Mouse (Mus musculus): ENCODE measurements around the gene Smg6. TPM values are rescaled to one million over a fixed set of nuclear protein-coding genes. Genes with fewer than 3 reads are reported as not detected.
A peak's percentile ranks its signal among the peaks of the same experiment; 100 is the strongest.

The Smg6 gene
- polyA plus RNA-seq, 1 experiment, result 25.3 TPM

- Histone ChIP-seq H3K36me3 (ENCODE audit: control insufficient read depth, insufficient read depth, low read length, poor library complexity, severe bottlenecking) (peaks cover 20% of the 10 kb centered on the region), H3K9me3 (replicated peaks; ENCODE audit: control insufficient read depth, insufficient read depth, low read length, poor library complexity, severe bottlenecking) (peaks cover 9% of the 10 kb centered on the region; the same call in 1 of the 2 replicates), H3K4me1 (ENCODE audit: control insufficient read depth, insufficient read depth, low read length) (no peaks in the 10 kb centered on the region), H3K9ac (ENCODE audit: low read depth, poor library complexity, severe bottlenecking) (peak overlapping the region; percentile 75), H3K4me3 (ENCODE audit: low read depth, low read length) (peak overlapping the region; percentile 90), H3K27me3 (ENCODE audit: control insufficient read depth, insufficient read depth, low read length, poor library complexity, severe bottlenecking) (no peaks in the 10 kb centered on the region), H3K27ac (ENCODE audit: insufficient read depth, low read length) (peak overlapping the region; percentile 23; the same call in 1 of the 2 replicates)
- no peak for TF ChIP-seq POLR2A (IDR thresholded peaks at IDR 0.05; ENCODE audit: insufficient read depth, low read length)
- peak; percentile 11 for TF ChIP-seq CTCF (IDR thresholded peaks at IDR 0.05; ENCODE audit: low read depth, low read length)
- TF ChIP-seq EP300 (IDR thresholded peaks at IDR 0.05; ENCODE audit: insufficient read depth, low read depth, low read length), result no peak
These were observed 29.4 kb upstream of the Smg6 start for GRCm38 (mm10) chr11:74895980-74896900.

DNA sequence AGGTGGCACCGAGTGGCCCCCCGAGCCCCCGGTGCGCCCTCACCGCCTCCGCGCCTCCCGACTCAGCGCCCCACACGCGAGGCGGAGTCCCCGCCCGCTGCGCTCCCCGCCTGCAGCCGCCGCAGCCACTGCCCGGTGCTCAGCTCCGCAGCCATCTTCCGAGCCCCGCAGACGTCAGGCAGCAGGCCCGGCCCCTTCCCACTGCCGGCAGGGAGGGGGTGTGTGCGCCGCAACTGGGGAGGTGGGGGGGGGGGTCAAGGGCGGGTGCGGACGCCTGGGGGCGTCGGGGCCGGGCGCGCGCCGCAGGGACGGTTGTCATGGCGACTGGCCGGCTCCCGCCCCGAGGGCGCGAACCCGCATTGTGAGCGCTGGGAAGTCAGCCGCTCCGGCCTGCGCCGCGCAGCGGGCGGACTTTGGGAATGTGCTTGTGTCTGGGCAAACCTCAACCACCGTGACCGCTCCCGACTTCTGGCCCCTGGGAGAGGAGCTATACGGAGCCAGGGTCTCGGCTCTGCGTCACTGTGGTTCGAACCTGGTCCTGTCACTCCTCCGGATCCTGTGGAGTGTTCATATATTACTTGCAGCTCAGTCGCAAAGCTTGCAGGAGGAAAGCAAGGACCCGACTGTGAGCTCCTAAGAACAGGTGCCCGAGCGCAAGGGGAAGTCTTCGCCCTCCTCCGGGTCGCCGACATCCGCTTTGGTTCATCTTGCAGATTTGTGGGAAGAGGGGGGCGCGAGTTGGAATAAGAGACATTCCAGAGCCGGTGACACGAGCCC lies 28.5 kb upstream of the Smg6 start, which contains the start of gene Sgsm2:
Gene Sgsm2 (minus strand): TSS at position 160 of the 777 bp plus-strand sequence.
- H3K27me3 ChIP-seq (ENCODE audit: control insufficient read depth, insufficient read depth, low read length, poor library complexity, severe bottlenecking), result no peaks in the 10 kb centered on the region
- peak within 1 kb of the TSS; percentile 48 for H3K27ac ChIP-seq (ENCODE audit: insufficient read depth, low read length)
- TF ChIP-seq CTCF (IDR thresholded peaks at IDR 0.05; ENCODE audit: low read depth, low read length) (no peak), EP300 (IDR thresholded peaks at IDR 0.05; ENCODE audit: insufficient read depth, low read depth, low read length) (no peak), POLR2A (IDR thresholded peaks at IDR 0.05; ENCODE audit: insufficient read depth, low read length) (no peak)
- peak within 1 kb of the TSS; percentile 75 for H3K9ac ChIP-seq (ENCODE audit: low read depth, poor library complexity, severe bottlenecking)
- peaks cover 29% of the 10 kb centered on the region for H3K36me3 ChIP-seq (ENCODE audit: control insufficient read depth, insufficient read depth, low read length, poor library complexity, severe bottlenecking)
- H3K4me3 ChIP-seq (ENCODE audit: low read depth, low read length), result peak within 1 kb of the TSS; percentile 90
- peaks cover 3% of the 10 kb centered on the region; the same call in 1 of the 2 replicates for H3K9me3 ChIP-seq (replicated peaks; ENCODE audit: control insufficient read depth, insufficient read depth, low read length, poor library complexity, severe bottlenecking)
- H3K4me1 ChIP-seq (ENCODE audit: control insufficient read depth, insufficient read depth, low read length), result no peaks in the 10 kb centered on the region

DNA sequence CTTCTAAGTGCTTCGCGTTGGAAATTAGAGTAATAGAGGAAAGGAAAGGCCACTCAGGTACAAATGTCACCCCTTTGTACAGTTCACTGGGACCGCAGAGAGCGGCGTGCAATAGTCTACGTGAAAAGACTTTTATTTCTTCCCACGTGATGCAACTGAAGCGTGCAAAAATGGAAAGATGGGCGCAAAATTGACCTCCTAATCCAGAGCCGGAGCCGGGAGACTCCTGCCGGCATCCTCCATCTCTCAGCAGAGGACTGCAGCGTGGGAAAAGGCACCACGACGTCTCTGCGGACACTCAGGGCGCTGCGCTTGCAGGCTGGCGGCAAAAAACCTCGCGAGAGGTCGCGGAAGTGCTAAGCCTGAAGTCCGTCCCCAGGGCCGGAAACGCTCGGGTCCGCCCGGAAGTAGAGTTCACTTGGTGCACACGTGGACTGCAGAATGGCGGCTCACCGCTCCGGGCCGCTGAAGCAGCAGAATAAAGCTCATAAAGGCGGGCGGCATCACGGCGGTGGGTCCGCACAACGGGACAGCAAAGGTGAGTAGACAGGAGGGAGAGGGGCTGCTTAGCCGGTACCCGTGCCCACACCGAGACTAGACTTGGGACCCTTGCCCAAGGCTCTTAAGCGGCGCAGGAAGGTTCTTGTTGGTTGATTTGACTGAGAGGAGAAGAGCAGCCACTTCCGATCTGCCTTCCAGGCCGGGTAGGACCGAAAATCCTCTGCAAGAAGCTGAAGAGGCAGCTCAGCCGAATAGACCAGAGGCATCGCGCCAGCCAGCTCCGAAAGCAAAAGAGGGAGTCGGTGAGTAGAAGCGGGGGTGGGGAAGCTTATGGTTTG lies 27.7 kb upstream of the Smg6 start, which contains the start of gene Tsr1:
Gene Tsr1 (plus strand): TSS at position 394 of the 839 bp plus-strand sequence.
- H3K27ac ChIP-seq (ENCODE audit: insufficient read depth, low read length), result peak within 1 kb of the TSS; percentile 48
- peaks cover 35% of the 10 kb centered on the region for H3K36me3 ChIP-seq (ENCODE audit: control insufficient read depth, insufficient read depth, low read length, poor library complexity, severe bottlenecking)
- H3K4me1 ChIP-seq (ENCODE audit: control insufficient read depth, insufficient read depth, low read length), result no peaks in the 10 kb centered on the region
- peak within 1 kb of the TSS; percentile 75 for H3K9ac ChIP-seq (ENCODE audit: low read depth, poor library complexity, severe bottlenecking)
- H3K9me3 ChIP-seq (replicated peaks; ENCODE audit: control insufficient read depth, insufficient read depth, low read length, poor library complexity, severe bottlenecking), result no peaks in the 10 kb centered on the region
- TF ChIP-seq EP300 (IDR thresholded peaks at IDR 0.05; ENCODE audit: insufficient read depth, low read depth, low read length), result no peak
- TF ChIP-seq POLR2A (IDR thresholded peaks at IDR 0.05; ENCODE audit: insufficient read depth, low read length), result peak; percentile 79
- no peaks in the 10 kb centered on the region for H3K27me3 ChIP-seq (ENCODE audit: control insufficient read depth, insufficient read depth, low read length, poor library complexity, severe bottlenecking)
- peak within 1 kb of the TSS; percentile 90 for H3K4me3 ChIP-seq (ENCODE audit: low read depth, low read length)

DNA sequence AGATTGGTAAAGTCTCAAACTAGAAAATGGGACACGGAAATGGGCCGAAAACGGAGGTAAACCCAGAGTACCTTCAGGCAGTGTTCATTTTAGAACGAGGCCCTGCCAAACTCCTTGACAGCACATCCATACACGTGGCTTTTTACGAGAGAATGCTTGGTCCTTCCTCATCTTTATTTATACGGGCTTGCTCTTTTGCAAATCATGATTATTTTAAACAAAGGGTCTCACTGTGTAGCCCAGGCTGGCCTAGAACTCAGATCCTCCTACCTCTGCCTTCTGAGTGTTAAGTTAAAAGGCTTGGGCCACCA lies 27.2 kb upstream of the Smg6 start:
- no peaks in the 10 kb centered on the region for H3K4me1 ChIP-seq (ENCODE audit: control insufficient read depth, insufficient read depth, low read length)
- no peak for TF ChIP-seq POLR2A (IDR thresholded peaks at IDR 0.05; ENCODE audit: insufficient read depth, low read length)
- no peak for TF ChIP-seq CTCF (IDR thresholded peaks at IDR 0.05; ENCODE audit: low read depth, low read length)
- no peak for TF ChIP-seq EP300 (IDR thresholded peaks at IDR 0.05; ENCODE audit: insufficient read depth, low read depth, low read length)
- H3K4me3 ChIP-seq (ENCODE audit: low read depth, low read length), result peak overlapping the region; percentile 82
- peak overlapping the region; percentile 75 for H3K9ac ChIP-seq (ENCODE audit: low read depth, poor library complexity, severe bottlenecking)
- H3K9me3 ChIP-seq (replicated peaks; ENCODE audit: control insufficient read depth, insufficient read depth, low read length, poor library complexity, severe bottlenecking), result no peaks in the 10 kb centered on the region
- H3K27me3 ChIP-seq (ENCODE audit: control insufficient read depth, insufficient read depth, low read length, poor library complexity, severe bottlenecking), result no peaks in the 10 kb centered on the region
- H3K36me3 ChIP-seq (ENCODE audit: control insufficient read depth, insufficient read depth, low read length, poor library complexity, severe bottlenecking), result peaks cover 41% of the 10 kb centered on the region
- H3K27ac ChIP-seq (ENCODE audit: insufficient read depth, low read length), result no peak overlapping the region

GRCm38 (mm10) chr11:74901555-74901954 lies 24.1 kb upstream of the Smg6 start:
- no peak overlapping the region for H3K9ac ChIP-seq (ENCODE audit: low read depth, poor library complexity, severe bottlenecking)
- H3K27ac ChIP-seq (ENCODE audit: insufficient read depth, low read length), result no peak overlapping the region
- TF ChIP-seq POLR2A (IDR thresholded peaks at IDR 0.05; ENCODE audit: insufficient read depth, low read length) (no peak), CTCF (IDR thresholded peaks at IDR 0.05; ENCODE audit: low read depth, low read length) (no peak), EP300 (IDR thresholded peaks at IDR 0.05; ENCODE audit: insufficient read depth, low read depth, low read length) (no peak)
- H3K4me3 ChIP-seq (ENCODE audit: low read depth, low read length), result no peak overlapping the region
- H3K36me3 ChIP-seq (ENCODE audit: control insufficient read depth, insufficient read depth, low read length, poor library complexity, severe bottlenecking), result peaks cover 72% of the 10 kb centered on the region
- no peaks in the 10 kb centered on the region for H3K4me1 ChIP-seq (ENCODE audit: control insufficient read depth, insufficient read depth, low read length)
- H3K27me3 ChIP-seq (ENCODE audit: control insufficient read depth, insufficient read depth, low read length, poor library complexity, severe bottlenecking), result no peaks in the 10 kb centered on the region
- no peaks in the 10 kb centered on the region for H3K9me3 ChIP-seq (replicated peaks; ENCODE audit: control insufficient read depth, insufficient read depth, low read length, poor library complexity, severe bottlenecking)

Data from ES-Bruce4 (cell line).